Mouse (Mus musculus): ENCODE data around the gene Med24. TPM values are rescaled to one million over a fixed set of nuclear protein-coding genes. Genes with fewer than 3 reads are reported as not detected.
"Not testable (repeated sequence)": the region's sequence is repeated elsewhere in the genome, so short reads cannot be mapped to it uniquely, and the experiment has no call there.

Gene Med24
- polyA plus RNA-seq, 1 experiment: 40.2 TPM

GRCm38 (mm10) chr11:98682811-98683210 is 46.4 kb downstream of the Med24 start:
- Histone ChIP-seq H3K4me1 (peaks cover 45% of the 10 kb centered on the region), H3K9me3 (no peaks in the 10 kb centered on the region), H3K27me3 (replicated peaks) (no peaks in the 10 kb centered on the region), H3K36me3 (replicated peaks; ENCODE audit: low read length) (peaks cover 37% of the 10 kb centered on the region), H3K4me3 (replicated peaks) (peak overlapping the region; percentile 100)
- TF ChIP-seq GATA1 (IDR thresholded peaks at IDR 0.05; ENCODE audit: borderline replicate concordance, low read length) (no peak), FLI1 (IDR thresholded peaks at IDR 0.05; ENCODE audit: low read length) (no peak)

- TF ChIP-seq GATA1 (IDR thresholded peaks at IDR 0.05; ENCODE audit: borderline replicate concordance, low read length): no peak; the same call in 2 of the 3 replicates
- Histone ChIP-seq H3K9me3 (no peaks in the 10 kb centered on the region), H3K36me3 (replicated peaks; ENCODE audit: low read length) (peaks cover 30% of the 10 kb centered on the region), H3K4me1 (peaks cover 45% of the 10 kb centered on the region), H3K27me3 (replicated peaks) (peaks cover 3% of the 10 kb centered on the region), H3K4me3 (replicated peaks) (peak within 1 kb of the TSS; percentile 100)
These were observed 47.2 kb downstream of the Med24 start, which contains the start of gene Psmd3 for GRCm38 (mm10) chr11:98681786-98682745. Gene Psmd3 (plus strand): TSS chr11:98682554.

- peaks cover 21% of the 10 kb centered on the region for H3K36me3 ChIP-seq (replicated peaks; ENCODE audit: low read length)
- TF ChIP-seq FLI1 (IDR thresholded peaks at IDR 0.05; ENCODE audit: low read length): no peak
- no peak for TF ChIP-seq GATA1 (IDR thresholded peaks at IDR 0.05; ENCODE audit: borderline replicate concordance, low read length)
- H3K4me1 ChIP-seq: peaks cover 50% of the 10 kb centered on the region
- no peaks in the 10 kb centered on the region for H3K9me3 ChIP-seq
- H3K4me3 ChIP-seq (replicated peaks): no peak overlapping the region
- peaks cover 3% of the 10 kb centered on the region for H3K27me3 ChIP-seq (replicated peaks)
These were observed 48.0 kb downstream of the Med24 start for GRCm38 (mm10) chr11:98681186-98681585.

DNA sequence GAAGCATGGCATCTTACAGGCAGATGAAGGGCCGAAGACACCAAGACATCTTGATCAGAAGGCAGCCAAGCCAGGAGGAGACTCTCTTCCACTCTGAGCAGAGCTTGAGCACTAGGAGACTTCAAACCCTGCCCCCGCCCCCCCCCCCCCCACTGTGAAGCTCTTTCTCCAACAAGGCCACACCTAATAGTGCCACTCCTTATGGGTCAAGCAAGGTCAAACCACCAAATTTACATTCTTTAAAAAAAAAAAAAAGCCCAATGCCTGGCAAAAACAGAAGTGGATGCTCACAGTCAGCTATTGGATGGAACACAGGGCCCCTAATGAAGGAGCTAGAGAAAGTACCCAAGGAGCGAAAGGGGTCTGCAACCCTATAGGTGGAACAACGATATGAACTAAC is 48.6 kb downstream of the Med24 start:
- H3K27me3 ChIP-seq (replicated peaks); H3K9me3 ChIP-seq; H3K4me3 ChIP-seq (replicated peaks): not testable (repeated sequence)
- H3K4me1 ChIP-seq: peaks cover 52% of the 10 kb centered on the region
- H3K36me3 ChIP-seq (replicated peaks; ENCODE audit: low read length): peaks cover 15% of the 10 kb centered on the region

DNA sequence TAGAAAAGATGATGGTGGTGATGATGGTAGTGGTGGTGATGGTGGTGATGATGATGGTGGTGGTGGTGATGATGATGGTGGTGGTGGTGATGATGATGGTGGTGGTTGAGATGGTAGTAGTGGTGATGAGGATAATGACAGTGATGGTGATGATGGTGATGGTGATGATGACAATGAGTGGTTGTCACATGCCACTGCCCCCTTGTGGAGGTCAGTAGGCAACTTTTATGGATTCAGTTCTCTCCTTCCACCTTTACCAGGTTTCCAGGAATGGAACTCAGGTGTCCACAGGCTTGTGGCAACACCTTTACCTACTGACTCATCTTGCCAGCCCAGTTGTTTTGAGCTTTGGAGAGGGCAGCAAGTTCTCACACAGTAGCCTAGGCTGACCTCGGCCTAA is 49.2 kb downstream of the Med24 start:
- peaks cover 10% of the 10 kb centered on the region for H3K36me3 ChIP-seq (replicated peaks; ENCODE audit: low read length)
- H3K4me1 ChIP-seq: peaks cover 53% of the 10 kb centered on the region
- H3K4me3 ChIP-seq (replicated peaks): peak overlapping the region; percentile 66
- no peak for TF ChIP-seq GATA1 (IDR thresholded peaks at IDR 0.05; ENCODE audit: borderline replicate concordance, low read length)
- TF ChIP-seq FLI1 (IDR thresholded peaks at IDR 0.05; ENCODE audit: low read length): no peak
- peaks cover 3% of the 10 kb centered on the region for H3K27me3 ChIP-seq (replicated peaks)
- H3K9me3 ChIP-seq: no peaks in the 10 kb centered on the region

GRCm38 (mm10) chr11:98675829-98676363 is 53.3 kb downstream of the Med24 start:
- H3K4me3 ChIP-seq (replicated peaks): no peak overlapping the region
- no peak for TF ChIP-seq GATA1 (IDR thresholded peaks at IDR 0.05; ENCODE audit: borderline replicate concordance, low read length)
- TF ChIP-seq FLI1 (IDR thresholded peaks at IDR 0.05; ENCODE audit: low read length): no peak
- peaks cover 57% of the 10 kb centered on the region for H3K4me1 ChIP-seq
- peaks cover 7% of the 10 kb centered on the region for H3K27me3 ChIP-seq (replicated peaks)
- no peaks in the 10 kb centered on the region for H3K9me3 ChIP-seq
- no peaks in the 10 kb centered on the region for H3K36me3 ChIP-seq (replicated peaks; ENCODE audit: low read length)

GRCm38 (mm10) chr11:98673136-98673535 is 56.1 kb downstream of the Med24 start:
- H3K9me3 ChIP-seq; H3K36me3 ChIP-seq (replicated peaks; ENCODE audit: low read length): not testable (repeated sequence)
- Histone ChIP-seq H3K27me3 (replicated peaks) (peaks cover 23% of the 10 kb centered on the region), H3K4me1 (peaks cover 72% of the 10 kb centered on the region), H3K4me3 (replicated peaks) (peak overlapping the region; percentile 44)

GRCm38 (mm10) chr11:98672482-98672881 is 56.8 kb downstream of the Med24 start:
- H3K4me1 ChIP-seq: peaks cover 79% of the 10 kb centered on the region
- H3K4me3 ChIP-seq (replicated peaks): peak overlapping the region; percentile 78
- no peaks in the 10 kb centered on the region for H3K9me3 ChIP-seq
- TF ChIP-seq GATA1 (IDR thresholded peaks at IDR 0.05; ENCODE audit: borderline replicate concordance, low read length) (no peak), FLI1 (IDR thresholded peaks at IDR 0.05; ENCODE audit: low read length) (no peak)
- H3K27me3 ChIP-seq (replicated peaks): peaks cover 26% of the 10 kb centered on the region
- no peaks in the 10 kb centered on the region for H3K36me3 ChIP-seq (replicated peaks; ENCODE audit: low read length)

- Histone ChIP-seq H3K9me3 (no peaks in the 10 kb centered on the region), H3K36me3 (replicated peaks; ENCODE audit: low read length) (no peaks in the 10 kb centered on the region), H3K4me1 (peaks cover 81% of the 10 kb centered on the region), H3K27me3 (replicated peaks) (peaks cover 32% of the 10 kb centered on the region), H3K4me3 (replicated peaks) (peak overlapping the region; percentile 78)
- TF ChIP-seq GATA1 (IDR thresholded peaks at IDR 0.05; ENCODE audit: borderline replicate concordance, low read length) (no peak), FLI1 (IDR thresholded peaks at IDR 0.05; ENCODE audit: low read length) (no peak)
These were observed 57.4 kb downstream of the Med24 start for GRCm38 (mm10) chr11:98671857-98672256.

DNA sequence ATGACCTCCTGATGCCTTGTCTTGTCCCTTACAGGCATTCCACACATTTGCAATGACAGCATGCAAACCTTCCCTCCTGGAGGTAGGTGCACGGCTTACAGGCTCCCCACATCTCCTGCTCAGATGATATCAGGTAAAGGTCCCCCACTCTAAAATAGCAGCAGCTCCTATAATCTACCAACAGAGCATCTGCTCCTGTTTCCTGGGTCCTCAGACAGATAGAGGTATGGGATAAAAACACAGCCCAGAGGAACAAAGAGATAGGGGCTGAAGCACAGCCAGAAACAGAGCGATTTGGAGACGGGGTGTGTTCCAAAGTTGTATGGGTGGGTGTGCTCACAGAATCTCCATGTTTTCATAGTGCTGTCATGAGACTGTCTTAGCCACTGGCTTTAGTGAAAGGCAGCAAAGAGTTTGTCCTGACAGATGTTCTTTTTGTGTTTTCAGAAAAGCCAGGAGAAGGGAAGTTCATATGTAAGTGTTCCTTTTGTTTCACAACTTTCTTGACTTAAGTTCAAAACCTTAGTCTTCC is 57.9 kb downstream of the Med24 start:
- no peak for TF ChIP-seq FLI1 (IDR thresholded peaks at IDR 0.05; ENCODE audit: low read length)
- no peak for TF ChIP-seq GATA1 (IDR thresholded peaks at IDR 0.05; ENCODE audit: borderline replicate concordance, low read length)
- no peaks in the 10 kb centered on the region for H3K9me3 ChIP-seq
- H3K27me3 ChIP-seq (replicated peaks): peaks cover 38% of the 10 kb centered on the region
- peak overlapping the region; percentile 33 for H3K4me3 ChIP-seq (replicated peaks)
- no peaks in the 10 kb centered on the region for H3K36me3 ChIP-seq (replicated peaks; ENCODE audit: low read length)
- peaks cover 77% of the 10 kb centered on the region for H3K4me1 ChIP-seq

Data from megakaryocyte, embryonic 14.5 days (primary cell).